Mouse (Mus musculus) right cerebral cortex, postnatal 25 days (tissue): ENCODE measurements around the gene Polr3h.

Source experiments
- DNase-seq: peaks from one replicate; pipeline ENCODE4 v3.0.0; 2022

Polr3h gene

GRCm38 (mm10) chr15:81839634-81840033, 86.4 kb downstream of the Polr3h start:
- DNase-seq, result peak; percentile 44

- DNase-seq, result no peak
Measured at GRCm38 (mm10) chr15:81838554-81839235, 87.3 kb downstream of the Polr3h start.
